Mouse (Mus musculus): ENCODE measurements around the gene Nfix. TPM values are rescaled to one million over a fixed set of nuclear protein-coding genes. Genes with fewer than 3 reads are reported as not detected.

The Nfix gene
- 7.7 and 8.9 TPM in 2 replicates for polyA plus RNA-seq (2014; fragmentation: Nextera tagmentation; extraction: Ambion mirVana)

DNA sequence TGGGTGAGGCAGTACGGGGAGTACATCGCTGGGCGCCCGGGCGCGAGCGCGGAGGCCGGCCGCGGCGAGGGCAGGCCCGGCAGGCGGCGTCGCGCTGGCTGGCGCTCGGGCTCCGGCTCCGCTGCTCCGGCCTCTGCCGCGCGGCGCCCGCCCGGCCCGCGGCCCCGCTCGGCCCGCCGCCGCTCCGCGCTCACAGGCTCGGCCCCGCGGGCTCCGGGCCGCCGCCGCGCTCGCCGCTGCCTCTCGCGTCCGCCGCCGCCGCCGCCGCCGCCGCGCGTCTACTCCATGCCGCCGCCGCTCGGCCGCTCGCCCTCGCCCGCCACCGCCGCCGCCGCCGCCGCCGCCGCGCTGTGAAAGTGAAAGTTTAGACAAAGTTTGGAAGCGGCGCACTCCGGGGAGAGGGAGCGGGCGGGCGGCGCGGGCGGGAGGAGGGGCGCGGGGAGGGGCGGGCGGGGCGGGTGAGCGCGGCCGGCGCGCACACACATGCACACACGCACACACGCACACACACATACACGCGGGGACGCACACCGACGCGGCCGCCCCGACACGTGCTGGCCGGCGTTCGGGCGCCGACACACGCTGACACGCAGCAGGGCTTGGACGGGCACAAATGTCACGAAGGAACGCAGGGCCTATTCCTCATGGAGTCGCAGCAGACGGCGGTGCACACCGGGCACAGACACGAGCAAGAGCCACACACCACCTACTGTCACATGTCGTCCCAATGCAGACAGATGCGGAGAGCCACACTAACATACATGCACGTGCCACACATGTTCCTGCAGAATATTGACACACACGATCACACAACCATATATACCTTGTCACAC lies at the start of gene Nfix:
Nfix (minus strand) TSS at position 346 of the 833 bp plus-strand sequence.
- ATAC-seq (replicated peaks; ENCODE audit: low FRiP score) (peak; percentile 40; the same call in 1 of the 2 replicates), DNase-seq (ENCODE audit: low spot score) (peak; percentile 81)
- Histone ChIP-seq H3K9ac (ENCODE audit: low read length) (peak within 1 kb of the TSS; percentile 86), H3K36me3 (ENCODE audit: control insufficient read depth, insufficient read depth, low read length) (no peaks in the 10 kb centered on the region), H3K27ac (ENCODE audit: low read depth, low read length) (no peak within 1 kb of the TSS; the same call in 1 of the 2 replicates), H3K4me2 (ENCODE audit: low read depth, low read length, severe bottlenecking) (peak within 1 kb of the TSS; percentile 79), H3K9me3 (ENCODE audit: control insufficient read depth, low read length) (no peaks in the 10 kb centered on the region), H3K4me1 (replicated peaks; ENCODE audit: control insufficient read depth, insufficient read depth, low read length) (peaks cover 3% of the 10 kb centered on the region; the same call in 1 of the 2 replicates), H3K4me3 (ENCODE audit: low read depth, low read length) (peak within 1 kb of the TSS; percentile 80), H3K27me3 (ENCODE audit: control insufficient read depth, insufficient read depth, low read length) (peaks cover 77% of the 10 kb centered on the region)
- 2% methylated on average over 80 of the region's 125 CpGs for WGBS

DNA sequence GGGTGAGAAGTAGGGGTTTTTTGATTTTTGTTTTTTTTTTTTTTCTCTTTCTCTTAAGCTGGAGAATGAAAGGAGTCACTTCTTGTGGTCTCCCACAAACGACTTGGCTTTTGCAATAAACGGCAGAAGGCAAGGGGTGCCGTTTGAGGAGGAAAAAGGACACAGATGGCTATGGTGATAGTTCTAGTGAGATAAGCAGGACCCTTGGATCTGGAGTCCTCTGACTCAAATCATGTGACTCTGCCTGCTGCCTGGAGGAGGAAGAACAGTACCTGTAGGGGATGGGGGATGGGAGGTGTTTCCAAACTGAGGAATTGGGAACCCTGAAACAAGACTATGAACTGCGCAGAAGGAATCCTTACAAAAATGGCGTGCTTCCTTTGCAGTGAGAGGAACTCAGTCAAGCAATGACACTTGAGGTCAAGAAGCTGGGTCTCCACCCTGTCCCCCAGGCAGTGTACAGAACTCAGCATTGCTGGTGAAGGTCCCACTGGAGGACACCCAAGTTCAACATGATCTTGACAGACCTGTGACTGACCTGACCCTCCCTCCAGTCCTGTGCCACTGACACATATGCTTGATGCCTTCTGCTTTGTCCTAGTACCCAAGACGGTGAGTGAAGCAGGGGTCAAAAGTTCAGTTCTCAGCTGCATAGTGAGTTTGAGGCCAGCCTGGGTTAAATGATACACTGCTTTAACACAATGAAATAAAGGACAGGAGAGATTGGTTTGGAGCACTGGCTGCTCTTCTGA lies 47.7 kb upstream of the Nfix start:
- ATAC-seq (replicated peaks; ENCODE audit: low FRiP score) (no peak), DNase-seq (ENCODE audit: low spot score) (no peak)
- Histone ChIP-seq H3K9ac (ENCODE audit: low read length) (peak overlapping the region; percentile 77), H3K4me3 (ENCODE audit: low read depth, low read length) (peak overlapping the region; percentile 98; the same call in 1 of the 2 replicates), H3K27me3 (ENCODE audit: control insufficient read depth, insufficient read depth, low read length) (no peaks in the 10 kb centered on the region), H3K27ac (ENCODE audit: low read depth, low read length) (no peak overlapping the region; the same call in 1 of the 2 replicates), H3K36me3 (ENCODE audit: control insufficient read depth, insufficient read depth, low read length) (peaks cover 20% of the 10 kb centered on the region; the same call in 1 of the 2 replicates), H3K4me1 (replicated peaks; ENCODE audit: control insufficient read depth, insufficient read depth, low read length) (peaks cover 15% of the 10 kb centered on the region), H3K4me2 (ENCODE audit: low read depth, low read length, severe bottlenecking) (peak overlapping the region; percentile 59; the same call in 1 of the 2 replicates), H3K9me3 (ENCODE audit: control insufficient read depth, low read length) (no peaks in the 10 kb centered on the region)
- WGBS, result 67% methylated on average over 6 of the region's 6 CpGs

DNA sequence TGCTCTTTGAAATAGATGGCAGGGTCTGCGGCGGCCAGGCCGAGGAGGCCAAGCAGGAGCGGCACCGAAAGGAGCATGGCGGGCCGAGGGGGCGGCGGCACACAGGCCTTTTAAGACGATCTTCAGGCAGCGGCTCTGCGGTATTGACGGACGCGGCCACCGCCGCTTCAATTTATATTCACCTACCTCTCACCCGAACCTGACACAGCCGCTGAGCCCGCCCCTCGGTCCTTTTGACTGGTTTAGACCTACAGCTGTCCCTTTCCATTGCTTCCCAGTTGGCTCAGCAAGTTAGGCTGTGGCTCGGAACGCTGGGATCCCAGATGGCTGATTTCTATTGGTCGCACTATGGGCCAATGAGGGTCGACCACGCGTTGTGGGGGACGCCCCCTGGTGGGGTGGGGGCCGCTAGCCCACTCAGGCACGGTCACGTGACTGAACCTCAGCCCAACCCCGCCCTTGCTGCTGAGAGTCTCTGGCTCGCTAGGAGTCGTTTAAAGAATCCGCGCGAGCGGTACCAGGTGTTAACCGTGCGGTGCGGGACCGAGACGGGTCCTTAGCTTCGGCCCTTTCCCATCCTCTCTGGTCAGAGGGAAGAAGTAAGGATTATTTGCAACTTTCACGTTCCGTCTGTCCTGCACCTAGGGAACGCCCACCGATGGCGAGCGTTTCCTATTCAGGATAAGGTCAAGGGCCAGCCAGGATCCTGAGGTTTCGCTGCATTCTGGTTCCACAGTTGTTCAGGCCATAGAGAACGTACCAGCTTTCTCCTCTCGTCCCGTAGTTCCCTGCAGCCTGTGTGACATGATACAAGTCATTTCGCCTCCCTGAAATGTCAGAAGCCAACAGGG lies 46.8 kb upstream of the Nfix start, which contains the start of gene Calr:
Calr (minus strand) TSS at position 213 of the 851 bp plus-strand sequence.
- 1% methylated on average over 55 of the region's 55 CpGs for WGBS
- peak within 1 kb of the TSS; percentile 85 for H3K4me2 ChIP-seq (ENCODE audit: low read depth, low read length, severe bottlenecking)
- H3K9me3 ChIP-seq (ENCODE audit: control insufficient read depth, low read length), result no peaks in the 10 kb centered on the region
- H3K27me3 ChIP-seq (ENCODE audit: control insufficient read depth, insufficient read depth, low read length), result no peaks in the 10 kb centered on the region
- peak; percentile 100 for DNase-seq (ENCODE audit: low spot score)
- peak within 1 kb of the TSS; percentile 98 for H3K4me3 ChIP-seq (ENCODE audit: low read depth, low read length)
- H3K36me3 ChIP-seq (ENCODE audit: control insufficient read depth, insufficient read depth, low read length), result peaks cover 26% of the 10 kb centered on the region; the same call in 1 of the 2 replicates
- peak within 1 kb of the TSS; percentile 97 for H3K9ac ChIP-seq (ENCODE audit: low read length)
- H3K27ac ChIP-seq (ENCODE audit: low read depth, low read length), result peak within 1 kb of the TSS; percentile 66
- H3K4me1 ChIP-seq (replicated peaks; ENCODE audit: control insufficient read depth, insufficient read depth, low read length), result peaks cover 15% of the 10 kb centered on the region
- peak; percentile 99 for ATAC-seq (replicated peaks; ENCODE audit: low FRiP score)

DNA sequence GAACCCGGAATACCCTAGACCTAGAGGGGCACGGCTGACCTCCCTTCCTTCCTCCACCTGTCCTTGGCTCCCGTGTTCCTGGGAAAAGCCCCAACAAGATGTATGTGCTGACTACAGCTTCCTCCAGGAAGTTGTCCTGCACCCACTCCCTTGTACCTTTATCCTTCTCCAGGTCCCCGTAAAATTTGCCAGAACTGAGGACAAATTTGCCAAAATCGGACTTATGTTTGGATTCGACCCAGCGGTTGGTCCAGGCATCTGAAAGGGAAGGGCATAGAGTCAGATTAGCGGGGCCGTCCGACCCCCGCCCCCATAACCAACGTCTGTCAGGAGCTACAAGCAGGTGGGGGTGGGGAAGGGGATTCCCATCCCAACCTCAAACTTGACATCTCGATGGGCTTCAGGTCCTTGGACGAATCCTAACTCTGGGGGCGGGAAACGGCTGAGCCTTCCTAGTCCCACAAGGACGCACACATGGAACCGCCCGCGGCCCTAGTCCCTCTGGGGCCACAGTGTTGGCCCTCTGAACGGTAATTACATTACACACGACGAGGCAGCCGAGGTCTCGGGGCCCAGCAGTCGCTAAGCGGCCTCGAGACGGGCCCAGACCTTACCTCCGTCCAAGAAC lies 46.1 kb upstream of the Nfix start:
- Histone ChIP-seq H3K9ac (ENCODE audit: low read length) (peak overlapping the region; percentile 97), H3K27me3 (ENCODE audit: control insufficient read depth, insufficient read depth, low read length) (no peaks in the 10 kb centered on the region), H3K9me3 (ENCODE audit: control insufficient read depth, low read length) (no peaks in the 10 kb centered on the region), H3K4me1 (replicated peaks; ENCODE audit: control insufficient read depth, insufficient read depth, low read length) (peaks cover 15% of the 10 kb centered on the region), H3K4me3 (ENCODE audit: low read depth, low read length) (peak overlapping the region; percentile 98), H3K4me2 (ENCODE audit: low read depth, low read length, severe bottlenecking) (peak overlapping the region; percentile 85), H3K36me3 (ENCODE audit: control insufficient read depth, insufficient read depth, low read length) (peaks cover 30% of the 10 kb centered on the region; the same call in 1 of the 2 replicates), H3K27ac (ENCODE audit: low read depth, low read length) (peak overlapping the region; percentile 66)
- ATAC-seq (replicated peaks; ENCODE audit: low FRiP score) (no peak), DNase-seq (ENCODE audit: low spot score) (no peak)
- under 1% methylated on average over 30 of the region's 30 CpGs for WGBS

DNA sequence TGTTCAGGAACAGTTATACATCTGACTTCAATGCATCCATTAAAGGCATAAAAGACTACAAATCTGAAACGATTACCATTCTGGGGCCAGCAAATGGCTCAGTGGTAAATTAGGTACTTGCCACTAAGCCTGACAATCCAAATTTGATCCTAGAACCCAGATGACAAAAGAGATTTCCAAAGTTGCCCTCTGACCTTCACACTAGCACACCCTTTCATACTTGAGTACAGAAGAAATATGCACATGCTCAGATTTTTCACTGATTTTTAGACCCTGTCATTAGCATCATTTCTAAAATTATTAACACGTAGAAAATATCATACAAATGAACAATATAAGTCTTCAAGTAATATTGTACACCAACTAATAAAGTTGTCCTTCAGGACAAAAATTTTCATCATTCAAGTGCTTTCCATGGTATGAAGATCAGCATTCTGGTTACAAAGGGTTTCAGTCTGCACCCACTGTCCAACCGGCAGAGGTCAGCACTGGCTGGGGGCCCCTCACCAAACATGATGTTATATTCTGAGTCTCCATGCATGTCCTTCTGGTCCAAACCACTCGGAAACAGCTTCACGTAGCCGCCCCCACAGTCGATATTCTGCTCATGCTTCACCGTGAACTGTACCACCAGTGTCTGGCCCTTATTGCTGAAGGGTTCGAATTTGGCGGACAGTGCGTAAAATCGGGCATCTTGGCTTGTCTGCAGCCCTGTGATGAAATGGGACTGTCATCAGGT lies 45.4 kb upstream of the Nfix start:
- Histone ChIP-seq H3K27ac (ENCODE audit: low read depth, low read length) (0 out of 2 replicates have a peak overlapping the region, but pooled peaks have one; percentile 66), H3K4me1 (replicated peaks; ENCODE audit: control insufficient read depth, insufficient read depth, low read length) (peaks cover 15% of the 10 kb centered on the region), H3K9me3 (ENCODE audit: control insufficient read depth, low read length) (no peaks in the 10 kb centered on the region), H3K27me3 (ENCODE audit: control insufficient read depth, insufficient read depth, low read length) (no peaks in the 10 kb centered on the region), H3K4me3 (ENCODE audit: low read depth, low read length) (peak overlapping the region; percentile 98), H3K36me3 (ENCODE audit: control insufficient read depth, insufficient read depth, low read length) (peaks cover 30% of the 10 kb centered on the region; the same call in 1 of the 2 replicates), H3K9ac (ENCODE audit: low read length) (peak overlapping the region; percentile 97), H3K4me2 (ENCODE audit: low read depth, low read length, severe bottlenecking) (peak overlapping the region; percentile 85)
- 20% methylated on average over 12 of the region's 12 CpGs for WGBS
- ATAC-seq (replicated peaks; ENCODE audit: low FRiP score) (no peak), DNase-seq (ENCODE audit: low spot score) (peak; percentile 73)

DNA sequence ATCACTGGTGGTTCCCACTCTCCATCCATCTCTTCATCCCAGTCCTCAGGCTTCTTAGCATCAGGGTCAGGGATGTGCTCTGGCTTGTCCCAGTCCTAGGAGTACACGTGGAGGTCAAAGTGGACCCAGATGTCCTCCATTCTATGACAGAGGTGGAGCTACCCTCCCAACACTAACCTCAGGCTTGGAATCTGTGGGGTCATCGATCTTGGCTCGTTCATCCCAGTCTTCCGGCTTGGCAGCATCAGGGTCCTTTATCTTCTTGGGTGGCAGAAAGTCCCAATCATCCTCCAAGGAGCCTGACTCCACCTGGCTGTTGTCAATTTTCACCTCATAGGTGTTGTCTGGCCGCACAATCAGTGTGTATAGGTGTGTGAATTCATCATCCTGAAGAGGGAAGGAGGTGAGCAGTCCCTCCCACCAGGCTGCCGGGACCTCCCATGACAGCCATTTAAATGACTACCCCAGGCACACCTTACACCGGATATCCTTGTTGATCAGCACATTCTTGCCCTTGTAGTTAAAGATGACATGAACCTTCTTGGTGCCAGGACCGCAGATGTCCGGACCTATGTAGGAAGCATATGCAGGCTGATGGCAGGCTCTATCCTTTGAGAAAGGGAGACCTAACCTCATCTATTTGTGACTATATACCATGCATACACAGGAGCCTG lies 44.4 kb upstream of the Nfix start:
- Histone ChIP-seq H3K27me3 (ENCODE audit: control insufficient read depth, insufficient read depth, low read length) (no peaks in the 10 kb centered on the region), H3K4me3 (ENCODE audit: low read depth, low read length) (peak overlapping the region; percentile 98), H3K36me3 (ENCODE audit: control insufficient read depth, insufficient read depth, low read length) (peaks cover 30% of the 10 kb centered on the region; the same call in 1 of the 2 replicates), H3K9ac (ENCODE audit: low read length) (no peak overlapping the region; the same call in 1 of the 2 replicates), H3K27ac (ENCODE audit: low read depth, low read length) (no peak overlapping the region), H3K4me1 (replicated peaks; ENCODE audit: control insufficient read depth, insufficient read depth, low read length) (peaks cover 19% of the 10 kb centered on the region), H3K4me2 (ENCODE audit: low read depth, low read length, severe bottlenecking) (peak overlapping the region; percentile 85; the same call in 1 of the 2 replicates), H3K9me3 (ENCODE audit: control insufficient read depth, low read length) (no peaks in the 10 kb centered on the region)
- no peak for ATAC-seq (replicated peaks; ENCODE audit: low FRiP score)
- no peak for DNase-seq (ENCODE audit: low spot score)
- 88% methylated on average over 9 of the region's 9 CpGs for WGBS

DNA sequence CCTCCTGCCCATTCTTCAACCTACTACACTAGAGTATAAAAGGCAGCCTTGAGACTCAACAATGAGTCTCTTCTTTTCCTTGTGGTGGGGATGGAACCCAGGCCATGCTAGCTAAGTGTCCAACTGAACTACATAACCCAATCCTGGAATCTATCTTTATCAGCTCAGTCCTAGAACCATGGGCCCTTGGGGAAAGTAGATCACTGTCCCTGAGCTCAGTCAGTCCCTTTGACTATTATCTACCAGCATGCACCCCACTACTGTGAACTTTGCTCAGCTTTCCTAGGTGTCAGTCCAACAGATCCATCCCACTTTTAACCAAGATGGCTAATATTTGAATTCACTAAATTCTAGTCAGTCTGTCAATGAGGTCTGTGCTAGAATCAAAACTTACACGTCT lies 41.4 kb upstream of the Nfix start:
- Histone ChIP-seq H3K4me2 (ENCODE audit: low read depth, low read length, severe bottlenecking) (no peak overlapping the region), H3K4me1 (replicated peaks; ENCODE audit: control insufficient read depth, insufficient read depth, low read length) (peaks cover 17% of the 10 kb centered on the region), H3K9ac (ENCODE audit: low read length) (no peak overlapping the region), H3K9me3 (ENCODE audit: control insufficient read depth, low read length) (no peaks in the 10 kb centered on the region), H3K27ac (ENCODE audit: low read depth, low read length) (no peak overlapping the region), H3K36me3 (ENCODE audit: control insufficient read depth, insufficient read depth, low read length) (peaks cover 35% of the 10 kb centered on the region; the same call in 1 of the 2 replicates), H3K4me3 (ENCODE audit: low read depth, low read length) (no peak overlapping the region), H3K27me3 (ENCODE audit: control insufficient read depth, insufficient read depth, low read length) (no peaks in the 10 kb centered on the region)
- no peak for DNase-seq (ENCODE audit: low spot score)
- WGBS, result 85% methylated on average over 1 of the region's 1 CpGs
- no peak for ATAC-seq (replicated peaks; ENCODE audit: low FRiP score)
